Mouse (Mus musculus) kidney, postnatal 0 days (tissue): Measurements from ENCODE around the gene Txndc17. TPM values are rescaled to one million over a fixed set of nuclear protein-coding genes. Genes with fewer than 3 reads are reported as not detected.
A peak's percentile ranks its signal among the peaks of the same experiment; 100 is the strongest.
"Not testable (repeated sequence)": the region's sequence is repeated elsewhere in the genome, so short reads cannot be mapped to it uniquely, and the experiment has no call there.

ENCODE experiments used
- ATAC-seq: fragments of 200-750 bp; cut with Nextera tagmentation; replicated peaks from 2 replicates; pipeline ENCODE4 v1.8.0; 2017; ENCODE audit warnings: low read depth, moderate number of reproducible peaks, moderate TSS enrichment, moderate library complexity; ENCODE audit not compliant: low FRiP score
- DNase-seq: peaks from one replicate; pipeline ENCODE4 v3.0.0-alpha.2; 2016; ENCODE audit warnings: low spot score
- H3K27ac ChIP-seq: fragments of 300-500 bp; sonication (generic); 2 replicates; pipeline ENCODE4 v1.5.1; 2014; ENCODE audit warnings: mild to moderate bottlenecking
- H3K27me3 ChIP-seq: fragments of 300-500 bp; sonication (generic); 2 replicates; pipeline ENCODE4 v1.6.1; 2014; ENCODE audit warnings: low read length, mixed read lengths; ENCODE audit not compliant: insufficient read depth
- H3K36me3 ChIP-seq: fragments of 300-500 bp; sonication (generic); 2 replicates; pipeline ENCODE4 v1.6.1; 2014; ENCODE audit warnings: low read length, mixed read lengths; ENCODE audit not compliant: insufficient read depth
- H3K4me1 ChIP-seq: fragments of 300-500 bp; sonication (generic); replicated peaks from 2 replicates; pipeline ENCODE4 v1.6.1; 2014; ENCODE audit warnings: antibody characterized with exemption, low read length, mixed read lengths; ENCODE audit not compliant: insufficient read depth
- H3K4me2 ChIP-seq: fragments of 300-500 bp; sonication (generic); 2 replicates; pipeline ENCODE4 v1.6.1; 2014; ENCODE audit warnings: mild to moderate bottlenecking, low read length, moderate library complexity, mixed read lengths
- H3K4me3 ChIP-seq: fragments of 300-500 bp; sonication (generic); replicated peaks from 2 replicates; pipeline ENCODE4 v1.5.1; 2014; ENCODE audit warnings: low read depth, low read length
- H3K9ac ChIP-seq: fragments of 300-500 bp; sonication (generic); 2 replicates; pipeline ENCODE4 v1.6.1; 2014; ENCODE audit warnings: low read depth, low read length
- H3K9me3 ChIP-seq: fragments of 300-500 bp; sonication (generic); replicated peaks from 2 replicates; pipeline ENCODE4 v1.6.1; 2016; ENCODE audit warnings: low read length, inconsistent platforms, mixed read lengths
- CTCF ChIP-seq: IDR thresholded peaks from 2 replicates; pipeline ENCODE4 v1.5.1; 2016; ENCODE audit warnings: antibody characterized with exemption, low read depth, mild to moderate bottlenecking, moderate library complexity
- WGBS: fragments of 180-500 bp; shearing (Covaris S2); extraction: QIAGEN DNeasy Blood & Tissue Kit; methylation state at CpG from one replicate; pipeline ENCODE4 v1.1.7; 2014; 5-methylcytosine and 5-hydroxymethylcytosine counted together
- polyA plus RNA-seq: library from polyadenylated mRNA; unstranded; fragments of >200 nt; fragmentation: Nextera tagmentation; extraction: Ambion mirVana; gene quantifications from 2 replicates; pipeline ENCODE4 v1.2.1, GENCODE M21; 2015

Gene Txndc17
- polyA plus RNA-seq, result 260 and 268 TPM in 2 replicates

DNA sequence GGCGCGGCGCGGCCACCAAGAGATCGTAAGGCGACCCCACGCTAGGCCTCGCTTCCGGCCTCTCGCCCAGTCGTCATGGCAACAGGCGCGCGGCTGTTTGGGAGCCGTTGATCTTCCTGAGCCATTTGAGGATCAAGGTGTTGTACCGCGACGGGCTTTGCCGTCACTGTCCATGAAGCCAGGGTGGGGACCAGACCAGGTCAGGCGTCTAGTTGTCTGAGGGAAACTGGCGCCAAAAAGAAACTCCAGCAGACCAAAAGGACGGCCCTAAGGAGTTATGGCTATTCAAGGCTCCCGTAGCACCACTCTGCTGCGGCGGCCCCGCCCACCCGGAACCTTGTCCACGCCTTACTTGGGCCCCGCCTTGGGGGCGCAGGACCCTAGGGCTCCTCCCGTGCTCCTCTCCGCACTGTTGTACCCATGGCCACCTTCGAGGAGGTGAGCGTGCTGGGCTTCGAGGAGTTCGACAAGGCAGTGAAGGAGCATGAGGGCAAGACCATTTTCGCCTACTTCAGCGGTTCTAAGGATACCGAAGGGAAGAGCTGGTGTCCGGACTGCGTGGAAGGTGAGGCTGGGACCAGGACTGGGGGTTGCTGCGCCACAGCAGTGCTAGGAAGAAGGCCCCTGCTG, at the start of gene Txndc17, which contains the start of gene 4933427D14Rik:
Gene Txndc17 (plus strand): TSS at position 344 of the 630 bp plus-strand sequence.
Gene 4933427D14Rik (minus strand): TSS at position 256 of the 630 bp plus-strand sequence.
- Histone ChIP-seq H3K4me1 (0 out of 2 replicates have a peak, but pooled peaks cover 10% of the 10 kb centered on the region), H3K4me2 (peak within 1 kb of the TSS; percentile 91), H3K36me3 (peaks cover 8% of the 10 kb centered on the region; the same call in 1 of the 2 replicates), H3K4me3 (peak within 1 kb of the TSS; percentile 92), H3K9me3 (no peaks in the 10 kb centered on the region), H3K9ac (peak within 1 kb of the TSS; percentile 81), H3K27ac (peak within 1 kb of the TSS; percentile 73), H3K27me3 (no peaks in the 10 kb centered on the region)
- peak; percentile 94 for DNase-seq
- WGBS, result under 1% methylated on average over 42 of the region's 42 CpGs
- ATAC-seq, result peak; percentile 94
- peak; percentile 11; the same call in 1 of the 2 replicates for TF ChIP-seq CTCF

GRCm38 (mm10) chr11:72163198-72163597, 44.1 kb upstream of the Txndc17 start:
- Histone ChIP-seq H3K27ac (no peak overlapping the region), H3K4me1 (no peaks in the 10 kb centered on the region), H3K36me3 (peaks cover 16% of the 10 kb centered on the region), H3K27me3 (no peaks in the 10 kb centered on the region), H3K4me2 (no peak overlapping the region), H3K4me3 (no peak overlapping the region), H3K9ac (no peak overlapping the region), H3K9me3 (no peaks in the 10 kb centered on the region)
- ATAC-seq (no peak), DNase-seq (no peak)
- TF ChIP-seq CTCF, result no peak
- WGBS, result 71% methylated on average over 2 of the region's 2 CpGs

DNA sequence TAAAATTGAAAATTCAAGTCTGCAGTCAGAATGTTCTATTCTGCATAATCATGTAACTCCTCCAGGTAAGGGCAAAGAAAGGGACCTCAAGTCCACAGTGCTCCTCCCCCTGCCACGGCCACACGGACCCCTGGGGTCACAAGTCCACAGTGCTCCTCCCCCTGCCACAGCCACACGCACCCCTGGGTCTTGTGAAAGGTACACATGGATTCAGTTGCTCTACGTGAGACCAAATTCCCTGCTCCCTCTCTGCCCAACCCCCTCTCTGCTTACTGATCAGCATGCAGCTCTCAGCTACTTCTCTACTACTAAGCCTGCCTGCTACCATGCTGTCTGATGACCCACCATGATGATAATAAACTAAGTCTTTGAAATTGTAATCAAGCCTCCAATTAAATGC, 37.5 kb upstream of the Txndc17 start:
- no peaks in the 10 kb centered on the region for H3K4me1 ChIP-seq
- no peak for DNase-seq
- H3K9ac ChIP-seq, result no peak overlapping the region
- no peak for TF ChIP-seq CTCF
- no peak for ATAC-seq
- no peaks in the 10 kb centered on the region for H3K9me3 ChIP-seq
- H3K4me3 ChIP-seq, result no peak overlapping the region
- no peak overlapping the region for H3K27ac ChIP-seq
- peaks cover 21% of the 10 kb centered on the region for H3K36me3 ChIP-seq
- no peaks in the 10 kb centered on the region for H3K27me3 ChIP-seq
- H3K4me2 ChIP-seq, result no peak overlapping the region
- 82% methylated on average over 4 of the region's 4 CpGs for WGBS

DNA sequence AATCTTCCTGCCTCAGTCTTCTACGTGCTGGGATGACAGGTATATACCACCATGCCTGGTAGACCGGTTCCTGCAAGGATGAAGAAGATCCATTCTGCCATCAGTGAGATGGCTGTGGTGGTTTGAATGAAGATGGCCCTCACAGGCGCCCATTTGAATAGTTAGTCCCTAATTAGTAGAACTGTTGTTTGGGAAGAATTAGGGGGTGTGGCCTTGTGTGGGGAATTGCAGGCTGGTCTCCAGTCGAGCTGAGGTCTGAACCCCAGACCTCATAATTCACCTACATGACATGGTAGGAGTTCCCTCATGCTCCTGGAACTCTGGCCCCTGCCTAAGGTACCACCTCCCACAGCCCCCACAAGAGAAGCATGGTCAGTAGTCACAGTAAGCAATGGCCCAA, 35.4 kb upstream of the Txndc17 start:
- H3K9me3 ChIP-seq, H3K4me3 ChIP-seq, H3K27ac ChIP-seq, DNase-seq, H3K4me1 ChIP-seq, H3K27me3 ChIP-seq, H3K4me2 ChIP-seq, H3K9ac ChIP-seq, ATAC-seq: not testable (repeated sequence)
- H3K36me3 ChIP-seq, result peaks cover 29% of the 10 kb centered on the region
- WGBS, result 61% methylated on average over 4 of the region's 4 CpGs

- no peak overlapping the region for H3K4me3 ChIP-seq
- peaks cover 39% of the 10 kb centered on the region for H3K36me3 ChIP-seq
- H3K4me2 ChIP-seq, result no peak overlapping the region
- WGBS, result 75% methylated on average over 5 of the region's 5 CpGs
- H3K9ac ChIP-seq, result no peak overlapping the region
- no peaks in the 10 kb centered on the region for H3K27me3 ChIP-seq
- ATAC-seq, result no peak
- no peak overlapping the region for H3K27ac ChIP-seq
- TF ChIP-seq CTCF, result no peak
- H3K4me1 ChIP-seq, result no peaks in the 10 kb centered on the region
- DNase-seq, result no peak
- no peaks in the 10 kb centered on the region for H3K9me3 ChIP-seq
Measured at GRCm38 (mm10) chr11:72173506-72173905, 33.8 kb upstream of the Txndc17 start.

GRCm38 (mm10) chr11:72174721-72175120, 32.6 kb upstream of the Txndc17 start:
- no peaks in the 10 kb centered on the region for H3K4me1 ChIP-seq
- no peak overlapping the region for H3K9ac ChIP-seq
- no peak for TF ChIP-seq CTCF
- 93% methylated on average over 6 of the region's 6 CpGs for WGBS
- no peaks in the 10 kb centered on the region for H3K27me3 ChIP-seq
- no peaks in the 10 kb centered on the region for H3K9me3 ChIP-seq
- H3K4me2 ChIP-seq, result no peak overlapping the region
- H3K27ac ChIP-seq, result no peak overlapping the region
- peaks cover 39% of the 10 kb centered on the region for H3K36me3 ChIP-seq
- DNase-seq (no peak), ATAC-seq (no peak)
- H3K4me3 ChIP-seq, result no peak overlapping the region
